Mouse (Mus musculus): Measurements from ENCODE around the gene Cntln. TPM values are rescaled to one million over a fixed set of nuclear protein-coding genes. Genes with fewer than 3 reads are reported as not detected.

Cntln gene
- polyA plus RNA-seq, 1 experiment from 2014 or later: 4.0 TPM

DNA sequence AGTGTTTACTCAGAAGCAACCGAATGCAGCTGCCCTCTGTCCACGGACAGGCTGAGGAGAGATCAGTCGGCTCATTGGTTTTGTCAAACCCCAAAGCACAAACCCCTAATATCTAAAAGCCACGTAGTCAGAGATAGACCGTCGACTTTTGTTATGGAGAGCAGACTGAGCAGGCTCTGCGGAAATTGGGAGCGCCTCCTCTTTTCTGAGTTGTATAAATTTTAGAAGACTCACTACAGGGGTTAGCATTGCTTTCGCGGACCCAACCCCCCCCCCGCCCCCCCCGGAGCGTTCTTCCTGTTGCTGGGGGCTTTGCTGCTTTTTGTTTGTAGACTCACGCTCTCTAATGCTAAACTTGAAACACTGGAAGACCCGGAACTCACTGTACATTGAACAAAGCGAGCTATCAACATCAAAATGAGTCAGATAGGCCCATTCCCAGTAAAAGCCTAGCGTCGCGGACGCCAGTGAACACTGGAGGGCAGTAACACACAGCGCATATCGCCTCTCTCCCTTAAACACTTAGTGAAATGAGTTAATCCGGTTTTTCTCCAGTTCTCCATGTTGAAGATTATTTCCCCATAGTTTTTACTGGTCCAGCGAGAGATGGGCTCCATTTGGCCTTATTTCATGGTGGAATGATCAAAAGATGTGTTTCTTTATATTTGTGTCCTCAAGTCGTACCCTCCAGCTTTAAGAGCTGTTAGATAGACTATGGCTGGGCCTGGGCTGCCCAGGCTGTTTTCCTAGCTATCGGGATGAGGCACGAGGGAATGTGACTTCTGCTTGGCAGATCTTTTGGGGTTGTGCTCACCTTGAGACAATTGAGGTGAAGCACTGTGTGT, 278.6 kb downstream of the Cntln start:
- 28% methylated on average over 27 of the region's 27 CpGs for WGBS
- no peak for ATAC-seq (replicated peaks; ENCODE audit: low FRiP score)
- H3K4me2 ChIP-seq: 0 out of 2 replicates have a peak overlapping the region, but pooled peaks have one; percentile 3

DNA sequence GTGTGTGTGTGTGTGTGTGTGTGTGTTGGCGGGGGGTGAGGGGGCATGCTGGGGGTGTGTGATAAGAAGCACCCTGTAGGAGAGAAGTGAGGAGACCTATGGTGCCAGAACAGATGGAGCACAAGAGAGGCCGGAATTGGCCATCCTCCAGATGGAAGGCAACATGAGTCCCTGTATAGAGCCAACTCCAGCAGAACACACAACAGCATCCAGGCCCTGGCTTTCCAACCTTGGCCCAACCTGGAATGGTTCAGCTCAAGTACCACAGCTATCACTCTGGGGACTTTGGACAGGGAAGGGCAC, 279.2 kb downstream of the Cntln start:
- WGBS: 80% methylated on average over 2 of the region's 2 CpGs
- ATAC-seq (replicated peaks; ENCODE audit: low FRiP score): no peak
- Histone ChIP-seq H3K27ac (ENCODE audit: low read depth, low read length) (no peak overlapping the region), H3K4me2 (no peak overlapping the region), H3K9ac (ENCODE audit: low read depth, low read length) (no peak overlapping the region), H3K27me3 (replicated peaks; ENCODE audit: control insufficient read depth, insufficient read depth, low read length) (no peaks in the 10 kb centered on the region), H3K4me3 (ENCODE audit: low read depth, low read length) (no peak overlapping the region), H3K9me3 (ENCODE audit: control insufficient read depth, low read length) (no peaks in the 10 kb centered on the region), H3K4me1 (replicated peaks; ENCODE audit: control insufficient read depth, insufficient read depth, low read length) (no peaks in the 10 kb centered on the region), H3K36me3 (ENCODE audit: control insufficient read depth, insufficient read depth, low read length) (no peaks in the 10 kb centered on the region)
- DNase-seq (ENCODE audit: low spot score): no peak

More for the DNA sequence above, 278.6 kb downstream of the Cntln start:
- H3K4me3 ChIP-seq (ENCODE audit: low read depth, low read length): no peak overlapping the region
- H3K27ac ChIP-seq (ENCODE audit: low read depth, low read length): no peak overlapping the region
- no peaks in the 10 kb centered on the region for H3K4me1 ChIP-seq (replicated peaks; ENCODE audit: control insufficient read depth, insufficient read depth, low read length)
- H3K9me3 ChIP-seq (ENCODE audit: control insufficient read depth, low read length): no peaks in the 10 kb centered on the region
- no peak overlapping the region for H3K9ac ChIP-seq (ENCODE audit: low read depth, low read length)
- H3K36me3 ChIP-seq (ENCODE audit: control insufficient read depth, insufficient read depth, low read length): no peaks in the 10 kb centered on the region
- DNase-seq (ENCODE audit: low spot score): no peak
- no peaks in the 10 kb centered on the region for H3K27me3 ChIP-seq (replicated peaks; ENCODE audit: control insufficient read depth, insufficient read depth, low read length)

DNA sequence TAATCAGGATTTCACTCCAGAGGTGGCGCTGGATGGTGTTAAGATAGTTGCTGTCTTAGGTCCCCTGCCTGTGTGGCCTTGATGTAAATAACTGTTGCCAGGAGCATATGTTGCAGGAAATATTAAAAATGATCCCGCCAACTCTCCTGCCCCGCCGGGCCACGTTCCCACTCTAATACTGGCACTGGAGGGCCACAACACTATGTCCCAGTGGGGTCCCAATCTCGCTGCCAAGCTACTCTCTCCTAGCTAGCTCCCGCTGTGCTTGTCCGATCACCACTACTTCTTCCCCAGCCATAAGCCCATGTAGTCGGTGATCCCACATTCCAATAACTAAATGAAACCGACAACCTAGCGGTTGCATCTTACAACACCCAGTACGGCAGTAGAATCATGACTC, 283.9 kb downstream of the Cntln start:
- no peaks in the 10 kb centered on the region for H3K27me3 ChIP-seq (replicated peaks; ENCODE audit: control insufficient read depth, insufficient read depth, low read length)
- no peak overlapping the region for H3K27ac ChIP-seq (ENCODE audit: low read depth, low read length)
- no peak for ATAC-seq (replicated peaks; ENCODE audit: low FRiP score)
- no peak overlapping the region for H3K4me2 ChIP-seq
- no peak for DNase-seq (ENCODE audit: low spot score)
- no peaks in the 10 kb centered on the region for H3K9me3 ChIP-seq (ENCODE audit: control insufficient read depth, low read length)
- H3K4me1 ChIP-seq (replicated peaks; ENCODE audit: control insufficient read depth, insufficient read depth, low read length): no peaks in the 10 kb centered on the region
- H3K36me3 ChIP-seq (ENCODE audit: control insufficient read depth, insufficient read depth, low read length): no peaks in the 10 kb centered on the region
- H3K9ac ChIP-seq (ENCODE audit: low read depth, low read length): no peak overlapping the region
- no peak overlapping the region for H3K4me3 ChIP-seq (ENCODE audit: low read depth, low read length)
- WGBS: 86% methylated on average over 12 of the region's 12 CpGs

DNA sequence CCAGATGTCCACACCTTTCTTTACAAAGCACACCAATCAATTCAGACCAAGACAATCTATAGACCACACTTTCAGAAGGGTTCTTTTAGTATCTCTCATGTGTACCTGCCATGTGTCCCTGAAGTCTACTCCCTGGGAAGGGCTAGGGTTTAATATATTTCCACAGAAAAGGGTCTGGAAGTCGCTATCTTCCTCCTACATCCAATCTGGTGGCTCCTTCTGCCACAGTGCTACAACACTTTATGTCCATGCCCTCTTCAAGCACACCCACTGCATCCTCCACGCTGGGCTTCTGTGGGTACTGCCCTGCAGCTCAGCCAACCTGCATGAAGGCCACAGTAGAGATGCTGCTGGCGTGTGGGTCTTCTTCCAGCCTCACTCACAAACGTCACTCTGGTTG, 291.4 kb downstream of the Cntln start:
- no peak for DNase-seq (ENCODE audit: low spot score)
- Histone ChIP-seq H3K4me2 (no peak overlapping the region), H3K27ac (ENCODE audit: low read depth, low read length) (no peak overlapping the region), H3K9me3 (ENCODE audit: control insufficient read depth, low read length) (no peaks in the 10 kb centered on the region), H3K27me3 (replicated peaks; ENCODE audit: control insufficient read depth, insufficient read depth, low read length) (no peaks in the 10 kb centered on the region), H3K9ac (ENCODE audit: low read depth, low read length) (no peak overlapping the region), H3K4me3 (ENCODE audit: low read depth, low read length) (no peak overlapping the region), H3K4me1 (replicated peaks; ENCODE audit: control insufficient read depth, insufficient read depth, low read length) (no peaks in the 10 kb centered on the region), H3K36me3 (ENCODE audit: control insufficient read depth, insufficient read depth, low read length) (no peaks in the 10 kb centered on the region)
- ATAC-seq (replicated peaks; ENCODE audit: low FRiP score): no peak
- WGBS: 77% methylated on average over 4 of the region's 4 CpGs

- WGBS: 83% methylated on average over 9 of the region's 9 CpGs
- Histone ChIP-seq H3K4me3 (ENCODE audit: low read depth, low read length) (no peak overlapping the region), H3K36me3 (ENCODE audit: control insufficient read depth, insufficient read depth, low read length) (no peaks in the 10 kb centered on the region), H3K4me1 (replicated peaks; ENCODE audit: control insufficient read depth, insufficient read depth, low read length) (no peaks in the 10 kb centered on the region), H3K9ac (ENCODE audit: low read depth, low read length) (no peak overlapping the region), H3K4me2 (no peak overlapping the region), H3K27ac (ENCODE audit: low read depth, low read length) (no peak overlapping the region), H3K9me3 (ENCODE audit: control insufficient read depth, low read length) (no peaks in the 10 kb centered on the region), H3K27me3 (replicated peaks; ENCODE audit: control insufficient read depth, insufficient read depth, low read length) (no peaks in the 10 kb centered on the region)
- DNase-seq (ENCODE audit: low spot score) (no peak), ATAC-seq (replicated peaks; ENCODE audit: low FRiP score) (no peak)
Observed at GRCm38 (mm10) chr4:85178394-85179051, 294.4 kb downstream of the Cntln start.

Other genes starting within 250 kb of the Cntln start
- 4.1 and 7.0 TPM in 2 replicates for gene Bnc2, start 209.0 kb upstream of the Cntln start, polyA plus RNA-seq (2014; fragmentation: Nextera tagmentation; extraction: Ambion mirVana)